Mouse (Mus musculus) myocyte (in vitro differentiated cells): Measurements from ENCODE around the gene Odaph. TPM values are rescaled to one million over a fixed set of nuclear protein-coding genes. Genes with fewer than 3 reads are reported as not detected.

Experiments
- H3K27me3 ChIP-seq: one replicate; pipeline ENCODE4 v1.6.1; 2011; ENCODE audit not compliant: control insufficient read depth, insufficient read depth, insufficient read length
- H3K36me3 ChIP-seq: one replicate; pipeline ENCODE4 v1.6.1; 2011; ENCODE audit not compliant: control insufficient read depth, insufficient read depth
- H3K4me2 ChIP-seq: one replicate; pipeline ENCODE4 v1.6.1; 2011; ENCODE audit warnings: low read depth, control low read depth
- H3K4me3 ChIP-seq: one replicate; pipeline ENCODE4 v1.5.1; 2011; ENCODE audit warnings: mild to moderate bottlenecking, control low read depth, moderate library complexity
- H3K79me2 ChIP-seq: one replicate; pipeline ENCODE4 v1.6.1; 2011; ENCODE audit not compliant: control insufficient read depth, insufficient read depth
- H3ac ChIP-seq: one replicate; pipeline ENCODE4 v1.6.1; 2011; ENCODE audit not compliant: control insufficient read depth, insufficient read length
- CEBPB ChIP-seq: IDR thresholded peaks from 2 replicates; pipeline ENCODE4 v1.6.1; 2011; ENCODE audit warnings: mild to moderate bottlenecking, moderate library complexity; ENCODE audit not compliant: poor library complexity, insufficient read depth, severe bottlenecking
- E2F4 ChIP-seq: IDR thresholded peaks from one replicate; pipeline ENCODE4 v1.6.1; 2011; ENCODE audit warnings: mild to moderate bottlenecking, control low read depth, moderate library complexity; ENCODE audit not compliant: insufficient read depth
- MAX ChIP-seq: IDR thresholded peaks from one replicate; pipeline ENCODE4 v1.6.1; 2011; ENCODE audit warnings: low read depth, mild to moderate bottlenecking, control low read depth
- MYOD1 ChIP-seq, 3 experiments: IDR thresholded peaks; one replicate each; pipeline ENCODE4 v1.6.1; 2011; ENCODE audit warnings: control low read depth in 2 of 3, low read depth in 2 of 3, mild to moderate bottlenecking in 2 of 3, moderate library complexity in 1 of 3; ENCODE audit not compliant: insufficient read length in 2 of 3, control insufficient read depth in 1 of 3
- MYOG ChIP-seq, 3 experiments: IDR thresholded peaks; one replicate each; pipeline ENCODE4 v1.6.1; 2011; ENCODE audit warnings: control low read depth in 2 of 3, low read depth in 2 of 3, mild to moderate bottlenecking in 2 of 3; ENCODE audit not compliant: insufficient read length in 2 of 3, control insufficient read depth in 1 of 3, insufficient read depth in 1 of 3
- POLR2A ChIP-seq: IDR thresholded peaks from one replicate; pipeline ENCODE4 v1.6.1; 2011; ENCODE audit warnings: low read depth, mild to moderate bottlenecking, control low read depth, moderate library complexity; ENCODE audit not compliant: insufficient read length
- POLR2AphosphoS2 ChIP-seq: IDR thresholded peaks from one replicate; pipeline ENCODE4 v1.6.1; 2011; ENCODE audit warnings: low read depth, control low read depth; ENCODE audit not compliant: insufficient read length
- REST ChIP-seq: IDR thresholded peaks from one replicate; pipeline ENCODE4 v1.6.1; 2011; ENCODE audit warnings: mild to moderate bottlenecking, control low read depth, moderate library complexity; ENCODE audit not compliant: insufficient read depth, insufficient read length
- SRF ChIP-seq: IDR thresholded peaks from one replicate; pipeline ENCODE4 v1.6.1; 2011; ENCODE audit warnings: low read depth; ENCODE audit not compliant: control insufficient read depth, insufficient read length
- TCF12 ChIP-seq: IDR thresholded peaks from one replicate; pipeline ENCODE4 v1.6.1; 2011; ENCODE audit warnings: mild to moderate bottlenecking, control low read depth; ENCODE audit not compliant: poor library complexity, insufficient read depth, severe bottlenecking
- TCF3 ChIP-seq: IDR thresholded peaks from one replicate; pipeline ENCODE4 v1.6.1; 2011; ENCODE audit warnings: low read depth, control low read depth; ENCODE audit not compliant: insufficient read length
- USF1 ChIP-seq: IDR thresholded peaks from one replicate; pipeline ENCODE4 v1.6.1; 2011; ENCODE audit warnings: low read depth, mild to moderate bottlenecking, control low read depth, moderate library complexity
- polyA plus RNA-seq: library from polyadenylated mRNA; unstranded; fragments of >200 nt; fragmentation: generic; extraction: Trizol; gene quantifications from one replicate; pipeline ENCODE4 v1.2.1, GENCODE M21; 2012; ENCODE audit warnings: missing spikeins

The Odaph gene
- polyA plus RNA-seq, 1 experiment, result not detected

- no peak overlapping the region for H3K4me2 ChIP-seq
- no peak overlapping the region for H3ac ChIP-seq
- no peaks in the 10 kb centered on the region for H3K36me3 ChIP-seq
- no peak overlapping the region for H3K4me3 ChIP-seq
- TF ChIP-seq REST (no peak), POLR2A (no peak), POLR2AphosphoS2 (no peak), TCF3 (no peak), CEBPB (no peak), TCF12 (no peak), E2F4 (no peak), SRF (no peak), MYOG (IDR thresholded peaks at IDR 0.05; ENCODE audit: control insufficient read depth in 1 of 3, insufficient read depth in 1 of 3, insufficient read length in 2 of 3, low read depth in 2 of 3) (no peak), MYOD1 (IDR thresholded peaks at IDR 0.05; ENCODE audit: control insufficient read depth in 1 of 3, insufficient read length in 2 of 3, low read depth in 2 of 3) (no peak), MAX (no peak), USF1 (no peak)
- H3K79me2 ChIP-seq, result no peaks in the 10 kb centered on the region
- H3K27me3 ChIP-seq, result no peaks in the 10 kb centered on the region
Observed at GRCm38 (mm10) chr5:91976566-91977396, 10.5 kb upstream of the Odaph start.

GRCm38 (mm10) chr5:91977397-91977770 lies 9.9 kb upstream of the Odaph start:
- no peaks in the 10 kb centered on the region for H3K79me2 ChIP-seq
- TF ChIP-seq MYOD1 (IDR thresholded peaks at IDR 0.05; ENCODE audit: control insufficient read depth in 1 of 3, insufficient read length in 2 of 3, low read depth in 2 of 3), result no peak
- no peak for TF ChIP-seq USF1
- TF ChIP-seq SRF, result no peak
- TF ChIP-seq TCF3, result no peak
- TF ChIP-seq MAX, result no peak
- TF ChIP-seq POLR2AphosphoS2, result no peak
- no peak for TF ChIP-seq CEBPB
- TF ChIP-seq E2F4, result no peak
- TF ChIP-seq POLR2A, result no peak
- TF ChIP-seq MYOG (IDR thresholded peaks at IDR 0.05; ENCODE audit: control insufficient read depth in 1 of 3, insufficient read depth in 1 of 3, insufficient read length in 2 of 3, low read depth in 2 of 3), result no peak
- no peak for TF ChIP-seq REST
- H3ac ChIP-seq, result no peak overlapping the region
- H3K4me3 ChIP-seq, result no peak overlapping the region
- H3K27me3 ChIP-seq, result no peaks in the 10 kb centered on the region
- no peak overlapping the region for H3K4me2 ChIP-seq
- no peaks in the 10 kb centered on the region for H3K36me3 ChIP-seq

- Histone ChIP-seq H3K4me3 (no peak overlapping the region), H3K4me2 (no peak overlapping the region), H3K36me3 (no peaks in the 10 kb centered on the region), H3ac (no peak overlapping the region), H3K27me3 (no peaks in the 10 kb centered on the region), H3K79me2 (no peaks in the 10 kb centered on the region)
- TF ChIP-seq TCF3 (no peak), USF1 (no peak), SRF (no peak), TCF12 (no peak), MYOD1 (IDR thresholded peaks at IDR 0.05; ENCODE audit: control insufficient read depth in 1 of 3, insufficient read length in 2 of 3, low read depth in 2 of 3) (no peak), POLR2A (no peak), MYOG (IDR thresholded peaks at IDR 0.05; ENCODE audit: control insufficient read depth in 1 of 3, insufficient read depth in 1 of 3, insufficient read length in 2 of 3, low read depth in 2 of 3) (no peak), CEBPB (no peak), POLR2AphosphoS2 (no peak)
Observed at GRCm38 (mm10) chr5:91981176-91981840, 6.0 kb upstream of the Odaph start.

- no peak overlapping the region for H3K4me2 ChIP-seq
- H3K79me2 ChIP-seq, result no peaks in the 10 kb centered on the region
- no peak overlapping the region for H3K4me3 ChIP-seq
- no peak overlapping the region for H3ac ChIP-seq
- no peaks in the 10 kb centered on the region for H3K36me3 ChIP-seq
- H3K27me3 ChIP-seq, result no peaks in the 10 kb centered on the region
- TF ChIP-seq MYOD1 (IDR thresholded peaks at IDR 0.05; ENCODE audit: control insufficient read depth in 1 of 3, insufficient read length in 2 of 3, low read depth in 2 of 3), result no peak
- no peak for TF ChIP-seq E2F4
- no peak for TF ChIP-seq POLR2A
- no peak for TF ChIP-seq CEBPB
- no peak for TF ChIP-seq USF1
- TF ChIP-seq TCF3, result no peak
- TF ChIP-seq TCF12, result no peak
- TF ChIP-seq MYOG (IDR thresholded peaks at IDR 0.05; ENCODE audit: control insufficient read depth in 1 of 3, insufficient read depth in 1 of 3, insufficient read length in 2 of 3, low read depth in 2 of 3), result no peak
- TF ChIP-seq SRF, result no peak
- no peak for TF ChIP-seq REST
- TF ChIP-seq POLR2AphosphoS2, result no peak
- TF ChIP-seq MAX, result no peak
Observed at GRCm38 (mm10) chr5:91983490-91983889, 3.8 kb upstream of the Odaph start.
